Mouse (Mus musculus) MEL (cell line): Measurements from ENCODE around the gene Fam102a.

Experiments
- CTCF ChIP-seq, 3 experiments: IDR thresholded peaks in 2 of 3; conservative IDR thresholded peaks in 1 of 3; 2 replicates each; pipeline ENCODE4 v1.5.1; 2011 to 2012; ENCODE audit warnings: low read length in 3 of 3, low read depth in 2 of 3, mild to moderate bottlenecking in 2 of 3, improper control_type of control experiment in 1 of 3, inconsistent platforms in 1 of 3, mixed read lengths in 1 of 3, moderate library complexity in 1 of 3; ENCODE audit not compliant: control insufficient read depth in 1 of 3, insufficient read depth in 1 of 3, poor library complexity in 1 of 3, severe bottlenecking in 1 of 3
- EP300 ChIP-seq, 2 experiments: IDR thresholded peaks; 2 replicates each; pipeline ENCODE4 v1.6.1; 2011; ENCODE audit warnings: improper control_type of control experiment in 2 of 2, low read length in 2 of 2, low read depth in 1 of 2, mild to moderate bottlenecking in 1 of 2
- GATA1 ChIP-seq: IDR thresholded peaks from 2 replicates; pipeline ENCODE4 v1.6.1; 2011; ENCODE audit warnings: low read depth, low read length, improper control_type of control experiment
- NELFE ChIP-seq: IDR thresholded peaks from 2 replicates; pipeline ENCODE4 v1.6.1; 2011; ENCODE audit warnings: low read depth, low read length, improper control_type of control experiment
- RCOR1 ChIP-seq: IDR thresholded peaks from 2 replicates; pipeline ENCODE4 v1.6.1; 2012; ENCODE audit warnings: low read depth, mild to moderate bottlenecking, inconsistent platforms, low read length, improper control_type of control experiment

DNA sequence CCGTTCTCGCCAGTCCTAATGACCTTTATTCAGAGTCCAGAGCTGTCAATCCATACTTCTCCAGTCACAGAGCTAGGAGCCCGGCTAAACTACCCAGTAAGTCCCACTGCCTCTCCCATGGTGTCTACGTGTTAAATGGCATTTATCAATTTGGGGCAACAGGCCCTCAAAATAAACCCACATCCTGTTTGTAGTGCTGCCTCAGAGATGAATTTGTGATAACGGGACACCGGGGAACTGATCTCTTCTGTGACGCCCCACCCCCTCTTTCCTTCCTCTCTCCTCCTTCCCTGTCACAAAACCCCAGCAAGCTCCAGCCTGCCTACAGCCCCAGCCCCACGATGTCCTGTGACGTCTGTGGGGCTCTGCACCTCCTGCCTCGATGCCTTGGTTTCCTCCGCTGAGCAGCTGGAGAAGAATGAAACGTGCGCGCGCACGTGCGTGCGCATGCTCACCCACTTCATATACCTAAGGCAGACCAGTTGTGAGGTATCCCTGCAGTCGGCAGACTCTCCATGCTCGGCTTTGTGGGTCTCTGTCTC is 39.9 kb upstream of the Fam102a start:
- TF ChIP-seq CTCF (IDR thresholded peaks at IDR 0.05 in 2 of 3, conservative IDR thresholded peaks at IDR 0.05 in 1 of 3; ENCODE audit: control insufficient read depth in 1 of 3, insufficient read depth in 1 of 3, low read depth in 2 of 3, low read length in 3 of 3, poor library complexity in 1 of 3, severe bottlenecking in 1 of 3): no peak
- TF ChIP-seq GATA1: peak; percentile 95
- TF ChIP-seq NELFE: peak; percentile 83
- TF ChIP-seq EP300 (IDR thresholded peaks at IDR 0.05; ENCODE audit: low read depth in 1 of 2, low read length in 2 of 2): peak; percentile 93 to 96
- peak; percentile 88 for TF ChIP-seq RCOR1
